Mouse (Mus musculus) small intestine, adult 2 months (tissue): Measurements from ENCODE around the gene Myo1d.

Experiments used
- CTCF ChIP-seq: fragments of 200-500 bp; IDR thresholded peaks from 2 replicates; pipeline ENCODE4 v1.5.1; 2012; ENCODE audit warnings: low read depth, mild to moderate bottlenecking, control low read depth, inconsistent platforms, low read length, moderate library complexity, mixed read lengths; ENCODE audit not compliant: insufficient replicate concordance, insufficient read length; ENCODE audit errors: extremely low read depth
- POLR2A ChIP-seq: fragments of 200-500 bp; IDR thresholded peaks from 2 replicates; pipeline ENCODE4 v1.6.1; 2012; ENCODE audit warnings: low read depth, mild to moderate bottlenecking, control low read depth, inconsistent platforms, low read length, moderate library complexity

- no peak for TF ChIP-seq CTCF
- no peak for TF ChIP-seq POLR2A
Observed at GRCm38 (mm10) chr11:80684603-80685002, 95.2 kb downstream of the Myo1d start.
